Mouse (Mus musculus) kidney, embryonic 14.5 days (tissue): ENCODE data around the gene Zmynd8. TPM values are rescaled to one million over a fixed set of nuclear protein-coding genes. Genes with fewer than 3 reads are reported as not detected.

Source experiments
- ATAC-seq: fragments of 200-750 bp; cut with Nextera tagmentation; 2 replicates; pipeline ENCODE4 v1.8.0; 2017; ENCODE audit warnings: moderate number of reproducible peaks, mild to moderate bottlenecking, moderate TSS enrichment, moderate library complexity; ENCODE audit not compliant: low FRiP score, low TSS enrichment
- H3K27ac ChIP-seq: fragments of 300-500 bp; sonication (generic); 2 replicates; pipeline ENCODE4 v1.5.1; 2014; ENCODE audit warnings: low read depth, mild to moderate bottlenecking, low read length, moderate library complexity, mixed read lengths
- H3K27me3 ChIP-seq: fragments of 300-500 bp; sonication (generic); 2 replicates; pipeline ENCODE4 v1.6.1; 2014; ENCODE audit warnings: mild to moderate bottlenecking, low read length; ENCODE audit not compliant: control insufficient read depth, insufficient read depth
- H3K36me3 ChIP-seq: fragments of 300-500 bp; sonication (generic); 2 replicates; pipeline ENCODE4 v1.6.1; 2014; ENCODE audit warnings: low read length, mixed read lengths; ENCODE audit not compliant: control insufficient read depth, insufficient read depth
- H3K4me1 ChIP-seq: fragments of 300-500 bp; sonication (generic); 2 replicates; pipeline ENCODE4 v1.6.1; 2014; ENCODE audit warnings: low read length, mixed read lengths; ENCODE audit not compliant: control insufficient read depth, insufficient read depth
- H3K4me2 ChIP-seq: fragments of 300-500 bp; sonication (generic); replicated peaks from 2 replicates; pipeline ENCODE4 v1.6.1; 2014; ENCODE audit warnings: low read depth, mild to moderate bottlenecking, low read length
- H3K4me3 ChIP-seq: fragments of 300-500 bp; sonication (generic); 2 replicates; pipeline ENCODE4 v1.5.1; 2014; ENCODE audit warnings: mild to moderate bottlenecking, low read length
- H3K9ac ChIP-seq: fragments of 300-500 bp; sonication (generic); 2 replicates; pipeline ENCODE4 v1.6.1; 2014; ENCODE audit warnings: low read depth, mild to moderate bottlenecking, low read length, moderate library complexity
- H3K9me3 ChIP-seq: fragments of 300-500 bp; sonication (generic); 2 replicates; pipeline ENCODE4 v1.6.1; 2016; ENCODE audit warnings: low read length; ENCODE audit not compliant: control insufficient read depth
- WGBS: fragments of 180-500 bp; shearing (Covaris S2); extraction: QIAGEN DNeasy Blood & Tissue Kit; methylation state at CpG from one replicate; pipeline ENCODE4 v1.1.7; 2014; 5-methylcytosine and 5-hydroxymethylcytosine counted together
- polyA plus RNA-seq: library from polyadenylated mRNA; unstranded; fragments of >200 nt; fragmentation: Nextera tagmentation; extraction: Ambion mirVana; gene quantifications from 2 replicates; pipeline ENCODE4 v1.2.1, GENCODE M21; 2014

Zmynd8 gene
- polyA plus RNA-seq, 1 experiment from 2014 or later = 61.1 TPM

- 95% methylated on average over 10 of the region's 10 CpGs for WGBS
- Histone ChIP-seq H3K27ac (no peak overlapping the region), H3K4me1 (no peaks in the 10 kb centered on the region), H3K36me3 (peaks cover 95% of the 10 kb centered on the region), H3K4me2 (no peak overlapping the region), H3K27me3 (no peaks in the 10 kb centered on the region), H3K4me3 (no peak overlapping the region), H3K9ac (no peak overlapping the region), H3K9me3 (no peaks in the 10 kb centered on the region)
- no peak for ATAC-seq
Observed at GRCm38 (mm10) chr2:165842241-165842640, 56.6 kb downstream of the Zmynd8 start.

- peaks cover 95% of the 10 kb centered on the region for H3K36me3 ChIP-seq
- no peaks in the 10 kb centered on the region for H3K9me3 ChIP-seq
- no peak overlapping the region for H3K27ac ChIP-seq
- no peak overlapping the region for H3K4me2 ChIP-seq
- no peaks in the 10 kb centered on the region for H3K27me3 ChIP-seq
- WGBS = 88% methylated on average over 6 of the region's 6 CpGs
- no peak for ATAC-seq
- H3K4me1 ChIP-seq = no peaks in the 10 kb centered on the region
- no peak overlapping the region for H3K9ac ChIP-seq
- H3K4me3 ChIP-seq = no peak overlapping the region
Observed at GRCm38 (mm10) chr2:165841805-165842204, 57.0 kb downstream of the Zmynd8 start.

- ATAC-seq = no peak
- Histone ChIP-seq H3K4me3 (no peak overlapping the region), H3K27me3 (no peaks in the 10 kb centered on the region), H3K27ac (no peak overlapping the region), H3K9me3 (no peaks in the 10 kb centered on the region), H3K36me3 (peaks cover 93% of the 10 kb centered on the region), H3K4me1 (no peaks in the 10 kb centered on the region), H3K9ac (no peak overlapping the region), H3K4me2 (no peak overlapping the region)
- WGBS = 94% methylated on average over 7 of the region's 7 CpGs
Observed at GRCm38 (mm10) chr2:165840852-165841251, 58.0 kb downstream of the Zmynd8 start.

DNA sequence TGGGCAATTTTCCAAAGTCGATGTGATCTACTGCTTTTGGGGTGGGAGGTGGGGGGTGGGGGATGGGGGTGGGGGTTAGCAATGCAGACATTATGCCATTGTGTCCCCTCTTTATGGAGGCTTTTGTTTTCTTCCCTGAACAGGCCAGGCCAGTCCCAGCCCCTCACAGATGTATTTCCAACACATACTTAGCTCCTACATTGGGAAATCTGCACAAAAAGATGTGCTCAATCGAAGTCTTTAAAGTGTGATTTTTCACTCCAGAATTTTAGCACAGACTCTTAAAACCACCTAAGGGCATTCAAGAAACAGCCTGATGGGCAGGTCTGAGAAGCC lies 59.5 kb downstream of the Zmynd8 start:
- no peak for ATAC-seq
- 69% methylated on average over 2 of the region's 2 CpGs for WGBS
- no peaks in the 10 kb centered on the region for H3K27me3 ChIP-seq
- no peaks in the 10 kb centered on the region for H3K9me3 ChIP-seq
- no peak overlapping the region for H3K4me3 ChIP-seq
- H3K4me1 ChIP-seq = no peaks in the 10 kb centered on the region
- peaks cover 96% of the 10 kb centered on the region for H3K36me3 ChIP-seq
- no peak overlapping the region for H3K27ac ChIP-seq
- H3K4me2 ChIP-seq = no peak overlapping the region
- H3K9ac ChIP-seq = no peak overlapping the region

DNA sequence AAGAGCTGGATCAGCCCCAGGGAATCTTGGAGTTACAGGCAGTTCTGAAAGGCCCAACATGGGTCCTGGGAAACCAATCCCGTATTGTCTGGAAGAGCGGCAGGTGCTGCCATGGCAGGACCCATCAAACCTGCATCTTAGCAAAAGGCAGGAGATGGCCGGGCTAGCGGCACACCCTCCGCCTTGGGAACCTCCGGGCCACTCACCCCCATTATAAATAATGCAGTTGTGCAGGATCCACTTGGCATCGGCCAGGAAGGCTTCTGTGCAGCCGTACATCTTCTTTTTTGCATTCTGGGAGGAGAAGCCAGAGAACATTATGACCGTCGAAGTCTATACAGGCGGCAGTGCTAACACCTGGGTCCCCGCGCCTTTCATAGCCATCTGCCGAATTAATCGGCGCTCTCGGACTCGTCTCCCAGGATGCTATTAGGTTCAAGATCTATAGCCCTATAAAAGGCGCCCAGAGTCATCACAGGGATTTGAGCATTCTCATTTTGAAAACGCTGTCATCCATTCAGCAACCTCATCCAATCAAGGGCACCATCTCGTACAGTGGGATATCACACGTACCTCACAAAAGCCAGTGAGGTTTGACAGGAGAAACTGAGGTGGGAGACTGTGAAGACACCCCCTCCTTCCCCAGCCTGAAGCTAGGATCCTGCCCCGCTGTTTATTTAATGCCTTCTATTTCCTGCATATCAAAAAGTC lies 60.1 kb downstream of the Zmynd8 start:
- peaks cover 96% of the 10 kb centered on the region for H3K36me3 ChIP-seq

DNA sequence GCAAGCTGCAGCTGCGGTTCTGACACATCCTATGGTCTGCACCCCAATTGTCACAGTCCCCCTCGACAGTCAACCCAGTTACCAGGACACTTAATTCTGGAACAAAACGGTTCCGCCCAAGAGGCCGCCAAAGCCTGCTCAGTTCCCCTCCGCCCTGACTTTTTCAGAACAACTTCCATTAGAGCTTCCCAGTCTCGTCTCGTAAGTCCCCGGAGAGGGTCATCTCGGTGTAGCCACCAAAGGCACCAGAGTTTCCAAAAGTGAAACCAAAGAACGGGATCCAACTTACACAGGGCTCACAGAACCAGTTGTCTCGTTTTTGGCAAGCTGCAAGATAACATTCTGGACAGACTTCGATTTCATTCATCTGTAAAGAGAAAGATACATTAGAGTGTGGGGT lies 64.2 kb downstream of the Zmynd8 start:
- Histone ChIP-seq H3K27me3 (no peaks in the 10 kb centered on the region), H3K9me3 (no peaks in the 10 kb centered on the region), H3K27ac (no peak overlapping the region), H3K4me3 (no peak overlapping the region), H3K4me2 (no peak overlapping the region), H3K36me3 (peaks cover 97% of the 10 kb centered on the region), H3K9ac (no peak overlapping the region), H3K4me1 (0 out of 2 replicates have a peak, but pooled peaks cover 7% of the 10 kb centered on the region)
- no peak for ATAC-seq
- WGBS = 95% methylated on average over 13 of the region's 13 CpGs

More for the DNA sequence above, 60.1 kb downstream of the Zmynd8 start:
- H3K4me3 ChIP-seq = no peak overlapping the region
- no peaks in the 10 kb centered on the region for H3K4me1 ChIP-seq
- H3K9ac ChIP-seq = no peak overlapping the region
- H3K27ac ChIP-seq = no peak overlapping the region
- no peaks in the 10 kb centered on the region for H3K9me3 ChIP-seq
- H3K27me3 ChIP-seq = no peaks in the 10 kb centered on the region
- WGBS = 84% methylated on average over 23 of the region's 23 CpGs
- H3K4me2 ChIP-seq = no peak overlapping the region
- ATAC-seq = no peak

DNA sequence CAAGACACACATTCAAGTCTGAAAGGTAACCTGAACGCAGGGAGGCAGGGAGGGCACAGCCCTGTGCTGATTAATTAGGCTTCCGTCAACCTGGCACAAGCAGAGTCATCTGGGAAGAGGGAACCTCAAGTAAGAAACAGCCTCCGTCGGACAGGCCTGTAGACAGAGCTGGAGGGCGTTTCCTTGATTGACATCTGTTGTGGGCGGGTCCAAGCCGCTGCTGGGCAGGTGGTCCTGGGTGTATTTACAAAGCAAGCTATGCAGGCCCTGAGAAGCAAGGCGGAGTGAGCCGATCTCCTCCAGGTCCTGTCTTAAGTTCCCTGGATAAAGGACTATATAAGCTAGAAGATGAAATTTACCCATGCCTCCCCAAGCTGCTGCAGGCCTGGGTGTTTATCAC lies 65.3 kb downstream of the Zmynd8 start:
- no peak for ATAC-seq
- Histone ChIP-seq H3K4me1 (0 out of 2 replicates have a peak, but pooled peaks cover 7% of the 10 kb centered on the region), H3K36me3 (peaks cover 98% of the 10 kb centered on the region), H3K4me2 (no peak overlapping the region), H3K9me3 (no peaks in the 10 kb centered on the region), H3K27ac (no peak overlapping the region), H3K9ac (no peak overlapping the region), H3K4me3 (no peak overlapping the region), H3K27me3 (no peaks in the 10 kb centered on the region)
- WGBS = 78% methylated on average over 9 of the region's 9 CpGs

DNA sequence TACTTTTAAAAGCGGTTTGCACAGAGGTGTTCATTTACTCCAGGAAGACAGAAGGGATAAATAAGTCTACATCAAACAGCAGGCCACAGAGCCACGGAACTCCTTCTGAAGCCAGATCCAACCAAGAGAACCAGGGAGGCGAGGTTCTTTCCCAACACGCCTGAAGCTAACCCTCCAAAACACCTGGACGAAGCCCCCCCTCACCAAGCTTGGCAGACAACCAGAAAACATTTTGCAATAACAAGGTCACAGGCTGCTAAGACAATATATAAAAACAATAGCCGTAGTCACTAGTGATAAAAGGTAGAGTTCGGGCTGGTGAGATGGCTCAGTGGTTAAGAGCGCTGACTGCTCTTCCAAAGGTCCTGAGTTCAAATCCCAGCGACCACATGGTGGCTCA lies 66.1 kb downstream of the Zmynd8 start:
- whole genome bisulfite sequencing = 67% methylated on average over 9 of the region's 9 CpGs
- H3K36me3 ChIP-seq = peaks cover 98% of the 10 kb centered on the region
- no peak overlapping the region for H3K4me3 ChIP-seq
- H3K27ac ChIP-seq = peak overlapping the region; percentile 11; the same call in 1 of the 2 replicates
- ATAC-seq = no peak
- no peak overlapping the region for H3K4me2 ChIP-seq
- 0 out of 2 replicates have a peak, but pooled peaks cover 7% of the 10 kb centered on the region for H3K4me1 ChIP-seq
- H3K9me3 ChIP-seq = no peaks in the 10 kb centered on the region
- no peak overlapping the region for H3K9ac ChIP-seq
- no peaks in the 10 kb centered on the region for H3K27me3 ChIP-seq

- H3K27ac ChIP-seq = peak overlapping the region; percentile 11; the same call in 1 of the 2 replicates
- 43% methylated on average over 9 of the region's 9 CpGs for WGBS
- no peak overlapping the region for H3K4me2 ChIP-seq
- H3K9me3 ChIP-seq = no peaks in the 10 kb centered on the region
- 0 out of 2 replicates have a peak, but pooled peaks cover 7% of the 10 kb centered on the region for H3K4me1 ChIP-seq
- H3K27me3 ChIP-seq = no peaks in the 10 kb centered on the region
- H3K9ac ChIP-seq = no peak overlapping the region
- H3K36me3 ChIP-seq = peaks cover 96% of the 10 kb centered on the region
- 0 out of 2 replicates have a peak, but pooled peaks have one; percentile 18 for ATAC-seq
- H3K4me3 ChIP-seq = no peak overlapping the region
Observed at GRCm38 (mm10) chr2:165832295-165832694, 66.5 kb downstream of the Zmynd8 start.
